ENCODE assay signal across 17 mouse cellular contexts in genomic region chr11:80777708-80778107, GRCm38 (mm10). TPM values are rescaled to one million over a fixed set of nuclear protein-coding genes. Genes with fewer than 3 reads are reported as not detected.
A peak's percentile ranks its signal among the peaks of the same experiment; 100 is the strongest.
DNase-seq lines count a peak whose midpoint lies in the region; ATAC-seq and TF ChIP-seq lines count a peak whose summit lies in the region.
"Had no signal": no experiment of that assay in that cellular context is flagged by ENCODE, and none has a peak within 500 bp of the region (broad histone marks: within the 10 kb centered on the region; RNA-seq: fewer than 3 reads in every experiment).

No protein-coding gene starts in this region.

- H3K27me3 ChIP-seq in hindbrain, postnatal 0 days (ENCODE audit: insufficient read depth, low read length), result no peaks in the 10 kb centered on the region
- H3K27me3 ChIP-seq in hindbrain, embryonic 16.5 days (replicated peaks; ENCODE audit: control insufficient read depth, insufficient read depth, low read length), result peaks cover 2% of the 10 kb centered on the region; the same call in 1 of the 2 replicates
- H3K27me3 ChIP-seq in midbrain, embryonic 14.5 days (ENCODE audit: control insufficient read depth, insufficient read depth, low read length), result peaks cover 5% of the 10 kb centered on the region
- H3K27me3 ChIP-seq in midbrain, embryonic 15.5 days (replicated peaks), result peaks cover 4% of the 10 kb centered on the region; the same call in 1 of the 2 replicates
- H3K27me3 ChIP-seq in intestine, embryonic 16.5 days (replicated peaks; ENCODE audit: control insufficient read depth, insufficient read depth, low read length), result no peaks in the 10 kb centered on the region
- no peaks in the 10 kb centered on the region for H3K27me3 ChIP-seq in stomach, postnatal 0 days (ENCODE audit: control insufficient read depth, insufficient read depth, low read length)

- TF ChIP-seq CTCF in hindbrain, postnatal 0 days (IDR thresholded peaks at IDR 0.05; ENCODE audit: low read depth), result peak; percentile 37
- peak; percentile 42 for TF ChIP-seq CTCF in stomach, postnatal 0 days (IDR thresholded peaks at IDR 0.05; ENCODE audit: low read depth)

- H3K9ac ChIP-seq in hindbrain, postnatal 0 days (replicated peaks; ENCODE audit: low read length), result no peak overlapping the region
- no peak overlapping the region for H3K9ac ChIP-seq in hindbrain, embryonic 16.5 days (ENCODE audit: low read depth, low read length)
- no peak overlapping the region for H3K9ac ChIP-seq in midbrain, embryonic 14.5 days (replicated peaks; ENCODE audit: low read length)
- no peak overlapping the region for H3K9ac ChIP-seq in midbrain, embryonic 15.5 days
- H3K9ac ChIP-seq in intestine, embryonic 16.5 days (ENCODE audit: low read depth, low read length), result peak overlapping the region; percentile 43; the same call in 1 of the 2 replicates
- no peak overlapping the region for H3K9ac ChIP-seq in stomach, postnatal 0 days (ENCODE audit: low read length)
- H3K9ac ChIP-seq: neural tube, embryonic 13.5 days had no signal

- H3K4me1 ChIP-seq in hindbrain, postnatal 0 days (ENCODE audit: insufficient read depth, low read length), result 0 out of 2 replicates have a peak, but pooled peaks cover 3% of the 10 kb centered on the region
- peaks cover 7% of the 10 kb centered on the region for H3K4me1 ChIP-seq in hindbrain, embryonic 16.5 days (ENCODE audit: control insufficient read depth, insufficient read depth, low read depth, low read length)
- peaks cover 6% of the 10 kb centered on the region for H3K4me1 ChIP-seq in midbrain, embryonic 14.5 days (ENCODE audit: control insufficient read depth, insufficient read depth, low read length)
- peaks cover 7% of the 10 kb centered on the region; the same call in 1 of the 2 replicates for H3K4me1 ChIP-seq in midbrain, embryonic 15.5 days
- peaks cover 14% of the 10 kb centered on the region for H3K4me1 ChIP-seq in intestine, embryonic 16.5 days (ENCODE audit: control insufficient read depth, insufficient read depth, low read length)
- H3K4me1 ChIP-seq in stomach, postnatal 0 days (replicated peaks; ENCODE audit: control insufficient read depth, insufficient read depth), result no peaks in the 10 kb centered on the region

- no peak overlapping the region for H3K4me2 ChIP-seq in hindbrain, postnatal 0 days (ENCODE audit: low read depth, low read length)
- H3K4me2 ChIP-seq in hindbrain, embryonic 16.5 days (ENCODE audit: low read length), result no peak overlapping the region
- no peak overlapping the region for H3K4me2 ChIP-seq in midbrain, embryonic 14.5 days (ENCODE audit: low read length)
- H3K4me2 ChIP-seq in midbrain, embryonic 15.5 days, result no peak overlapping the region
- peak overlapping the region; percentile 47 for H3K4me2 ChIP-seq in intestine, embryonic 16.5 days (ENCODE audit: low read depth, low read length)
- peak overlapping the region; percentile 19; the same call in 1 of the 2 replicates for H3K4me2 ChIP-seq in stomach, postnatal 0 days (replicated peaks; ENCODE audit: low read depth)
- H3K4me2 ChIP-seq: neural tube, embryonic 13.5 days had no signal

- 89% methylated on average over 2 of the region's 2 CpGs for WGBS in hindbrain, postnatal 0 days
- 87% methylated on average over 2 of the region's 2 CpGs for WGBS in hindbrain, embryonic 16.5 days
- WGBS in midbrain, embryonic 14.5 days, result 90% methylated on average over 2 of the region's 2 CpGs
- 89% methylated on average over 2 of the region's 2 CpGs for WGBS in midbrain, embryonic 15.5 days
- 63% methylated on average over 2 of the region's 2 CpGs for WGBS in intestine, embryonic 16.5 days
- WGBS in stomach, postnatal 0 days, result 72% methylated on average over 2 of the region's 2 CpGs

- H3K9me3 ChIP-seq in hindbrain, postnatal 0 days (ENCODE audit: low read length), result no peaks in the 10 kb centered on the region
- no peaks in the 10 kb centered on the region for H3K9me3 ChIP-seq in hindbrain, embryonic 16.5 days (ENCODE audit: control insufficient read depth, low read length)
- no peaks in the 10 kb centered on the region for H3K9me3 ChIP-seq in midbrain, embryonic 14.5 days (ENCODE audit: control insufficient read depth, low read length)
- H3K9me3 ChIP-seq in midbrain, embryonic 15.5 days, result no peaks in the 10 kb centered on the region
- no peaks in the 10 kb centered on the region for H3K9me3 ChIP-seq in intestine, embryonic 16.5 days (ENCODE audit: control insufficient read depth, low read length)
- H3K9me3 ChIP-seq in stomach, postnatal 0 days (ENCODE audit: control insufficient read depth, low read length), result no peaks in the 10 kb centered on the region
- H3K9me3 ChIP-seq: neural tube, embryonic 13.5 days had no signal

- H3K36me3 ChIP-seq in hindbrain, postnatal 0 days (ENCODE audit: insufficient read depth, low read length), result no peaks in the 10 kb centered on the region
- H3K36me3 ChIP-seq in hindbrain, embryonic 16.5 days (ENCODE audit: control insufficient read depth, insufficient read depth, low read length), result no peaks in the 10 kb centered on the region
- H3K36me3 ChIP-seq in midbrain, embryonic 14.5 days (ENCODE audit: control insufficient read depth, insufficient read depth, low read length), result no peaks in the 10 kb centered on the region
- H3K36me3 ChIP-seq in midbrain, embryonic 15.5 days (replicated peaks), result no peaks in the 10 kb centered on the region
- no peaks in the 10 kb centered on the region for H3K36me3 ChIP-seq in intestine, embryonic 16.5 days (ENCODE audit: control insufficient read depth, insufficient read depth, low read length)
- H3K36me3 ChIP-seq in stomach, postnatal 0 days (ENCODE audit: control insufficient read depth, insufficient read depth, low read length), result no peaks in the 10 kb centered on the region
- H3K36me3 ChIP-seq: neural tube, embryonic 13.5 days had no signal

- H3K27ac ChIP-seq in hindbrain, postnatal 0 days, result no peak overlapping the region
- no peak overlapping the region for H3K27ac ChIP-seq in hindbrain, embryonic 16.5 days (ENCODE audit: low read depth, low read length)
- no peak overlapping the region for H3K27ac ChIP-seq in midbrain, embryonic 14.5 days (replicated peaks; ENCODE audit: low read depth, low read length)
- H3K27ac ChIP-seq in midbrain, embryonic 15.5 days, result no peak overlapping the region
- H3K27ac ChIP-seq in intestine, embryonic 16.5 days (ENCODE audit: low read length), result peak overlapping the region; percentile 48; the same call in 1 of the 2 replicates
- H3K27ac ChIP-seq in stomach, postnatal 0 days (replicated peaks), result no peak overlapping the region
- H3K27ac ChIP-seq: neural tube, embryonic 13.5 days had no signal

- ATAC-seq in hindbrain, postnatal 0 days, result no peak
- ATAC-seq in hindbrain, embryonic 16.5 days, result no peak
- ATAC-seq in midbrain, embryonic 14.5 days (ENCODE audit: low FRiP score, low TSS enrichment), result no peak
- no peak for ATAC-seq in midbrain, embryonic 15.5 days (replicated peaks)
- ATAC-seq in intestine, embryonic 16.5 days, result no peak
- ATAC-seq in stomach, postnatal 0 days (ENCODE audit: low FRiP score, low TSS enrichment), result no peak
- ATAC-seq: forebrain, embryonic 16.5 days had no signal

- no peak for TF ChIP-seq EP300 in stomach, postnatal 0 days (optimal IDR thresholded peaks at IDR 0.05)

- DNase-seq in hindbrain, postnatal 0 days (ENCODE audit: low spot score), result no peak
- peak; percentile 19 for DNase-seq in midbrain, embryonic 14.5 days
- DNase-seq in stomach, postnatal 0 days (ENCODE audit: low spot score), result no peak
- DNase-seq in thymus, postnatal 0 days (ENCODE audit: low spot score), result no peak
- DNase-seq: adrenal gland, postnatal 25 days; cerebellum, adult 9-11 months; gastrocnemius, postnatal 36 days; heart, postnatal 36 days; kidney, postnatal 10 days; layer of hippocampus, adult 9-11 months; thymus, postnatal 25 days had no signal

- no peak overlapping the region for H3K4me3 ChIP-seq in hindbrain, postnatal 0 days (ENCODE audit: low read length)
- H3K4me3 ChIP-seq in hindbrain, embryonic 16.5 days (ENCODE audit: low read length), result no peak overlapping the region
- H3K4me3 ChIP-seq in midbrain, embryonic 14.5 days (replicated peaks; ENCODE audit: low read depth, low read length), result no peak overlapping the region
- no peak overlapping the region for H3K4me3 ChIP-seq in midbrain, embryonic 15.5 days
- peak overlapping the region; percentile 43 for H3K4me3 ChIP-seq in intestine, embryonic 16.5 days (ENCODE audit: low read length)
- no peak overlapping the region for H3K4me3 ChIP-seq in stomach, postnatal 0 days (ENCODE audit: low read depth, low read length)
- H3K4me3 ChIP-seq: neural tube, embryonic 13.5 days had no signal

RNA-seq across cellular contexts. Expression of gene Myo1d, which starts 2.1 kb away (rescaled TPM):
- total RNA-seq in hindbrain, postnatal 0 days (2014; rRNA removed), result 1.4 and 2.6 TPM in 2 replicates
- polyA plus RNA-seq in hindbrain, postnatal 0 days (2015; fragmentation: Nextera tagmentation; extraction: Ambion mirVana), result 1.8 and 2.0 TPM in 2 replicates
- 2.1 and 2.4 TPM in 2 replicates for polyA plus RNA-seq in hindbrain, embryonic 16.5 days (2015; fragmentation: Nextera tagmentation; extraction: Ambion mirVana)
- 1.7 and 2.6 TPM in 2 replicates for polyA plus RNA-seq in midbrain, embryonic 14.5 days (2014; fragmentation: Nextera tagmentation; extraction: Ambion mirVana)
- 2.3 and 2.7 TPM in 2 replicates for polyA plus RNA-seq in midbrain, embryonic 15.5 days (2015; fragmentation: Nextera tagmentation; extraction: Ambion mirVana)
- 80.9 and 97.7 TPM in 2 replicates for polyA plus RNA-seq in intestine, embryonic 16.5 days (2015; fragmentation: Nextera tagmentation; extraction: Ambion mirVana)
- 21.6 and 24.4 TPM in 2 replicates for polyA plus RNA-seq in stomach, postnatal 0 days (2015; fragmentation: Nextera tagmentation; extraction: Ambion mirVana)
- polyA plus RNA-seq in thymus, postnatal 0 days (2015; fragmentation: Nextera tagmentation; extraction: Ambion mirVana), result 2.5 and 2.8 TPM in 2 replicates

RNA-seq across cellular contexts. Expression of gene Tmem98, which starts 32.3 kb away (rescaled TPM):
- total RNA-seq in hindbrain, postnatal 0 days (2014; rRNA removed), result 19.8 and 23.0 TPM in 2 replicates
- 20.0 and 20.6 TPM in 2 replicates for polyA plus RNA-seq in hindbrain, postnatal 0 days (2015; fragmentation: Nextera tagmentation; extraction: Ambion mirVana)
- 18.2 and 23.4 TPM in 2 replicates for polyA plus RNA-seq in hindbrain, embryonic 16.5 days (2015; fragmentation: Nextera tagmentation; extraction: Ambion mirVana)
- 22.4 and 28.7 TPM in 2 replicates for polyA plus RNA-seq in midbrain, embryonic 14.5 days (2014; fragmentation: Nextera tagmentation; extraction: Ambion mirVana)
- 24.0 and 25.3 TPM in 2 replicates for polyA plus RNA-seq in midbrain, embryonic 15.5 days (2015; fragmentation: Nextera tagmentation; extraction: Ambion mirVana)
- 241 and 243 TPM in 2 replicates for polyA plus RNA-seq in intestine, embryonic 16.5 days (2015; fragmentation: Nextera tagmentation; extraction: Ambion mirVana)
- polyA plus RNA-seq in stomach, postnatal 0 days (2015; fragmentation: Nextera tagmentation; extraction: Ambion mirVana), result 126 and 129 TPM in 2 replicates
- polyA plus RNA-seq in thymus, postnatal 0 days (2015; fragmentation: Nextera tagmentation; extraction: Ambion mirVana), result 6.5 and 7.2 TPM in 2 replicates
- total RNA-seq: monocyte, adult 5-6 weeks had no signal

Comparison
In these comparisons a context has a peak if more than half of its experiments do, and no peak if none do; other contexts are left out.
1. H3K4me2 ChIP-seq: peak in intestine, embryonic 16.5 days (single experiment) and stomach, postnatal 0 days (single experiment); none in hindbrain, postnatal 0 days (single experiment), hindbrain, embryonic 16.5 days (single experiment), midbrain, embryonic 14.5 days (single experiment) and midbrain, embryonic 15.5 days (single experiment).